Mouse (Mus musculus): Measurements from ENCODE around the gene Flcn. TPM values are rescaled to one million over a fixed set of nuclear protein-coding genes. Genes with fewer than 3 reads are reported as not detected.

Gene Flcn
- polyA plus RNA-seq, 1 experiment = 0.94 TPM

GRCm38 (mm10) chr11:59808170-59808960 is 1.5 kb downstream of the Flcn start:
- Histone ChIP-seq H3K36me3 (ENCODE audit: control insufficient read depth) (peaks cover 42% of the 10 kb centered on the region), H3K4me1 (ENCODE audit: control insufficient read depth) (peaks cover 28% of the 10 kb centered on the region), H3K9me3 (ENCODE audit: control insufficient read depth, low read length) (no peaks in the 10 kb centered on the region), H3K4me3 (replicated peaks) (peak overlapping the region; percentile 82), H3K27me3 (ENCODE audit: control insufficient read depth) (no peaks in the 10 kb centered on the region)
- TF ChIP-seq GATA1 (IDR thresholded peaks at IDR 0.05; ENCODE audit: low read length) = no peak
- no peak for TF ChIP-seq TAL1 (IDR thresholded peaks at IDR 0.05; ENCODE audit: low read length)

GRCm38 (mm10) chr11:59805656-59806055 is 4.2 kb downstream of the Flcn start:
- Histone ChIP-seq H3K4me3 (replicated peaks) (no peak overlapping the region), H3K9me3 (ENCODE audit: control insufficient read depth, low read length) (no peaks in the 10 kb centered on the region), H3K36me3 (ENCODE audit: control insufficient read depth) (peaks cover 68% of the 10 kb centered on the region), H3K27me3 (ENCODE audit: control insufficient read depth) (no peaks in the 10 kb centered on the region), H3K4me1 (ENCODE audit: control insufficient read depth) (peaks cover 17% of the 10 kb centered on the region)
- TF ChIP-seq GATA1 (IDR thresholded peaks at IDR 0.05; ENCODE audit: low read length) (no peak), TAL1 (IDR thresholded peaks at IDR 0.05; ENCODE audit: low read length) (no peak)

- Histone ChIP-seq H3K4me3 (replicated peaks) (no peak overlapping the region), H3K9me3 (ENCODE audit: control insufficient read depth, low read length) (no peaks in the 10 kb centered on the region), H3K4me1 (ENCODE audit: control insufficient read depth) (peaks cover 16% of the 10 kb centered on the region), H3K36me3 (ENCODE audit: control insufficient read depth) (peaks cover 72% of the 10 kb centered on the region), H3K27me3 (ENCODE audit: control insufficient read depth) (no peaks in the 10 kb centered on the region)
- TF ChIP-seq TAL1 (IDR thresholded peaks at IDR 0.05; ENCODE audit: low read length) (no peak), GATA1 (IDR thresholded peaks at IDR 0.05; ENCODE audit: low read length) (no peak)
Measured at GRCm38 (mm10) chr11:59805256-59805655, 4.6 kb downstream of the Flcn start.

GRCm38 (mm10) chr11:59804409-59805110 is 5.3 kb downstream of the Flcn start:
- TF ChIP-seq GATA1 (IDR thresholded peaks at IDR 0.05; ENCODE audit: low read length) (no peak), TAL1 (IDR thresholded peaks at IDR 0.05; ENCODE audit: low read length) (no peak)
- Histone ChIP-seq H3K9me3 (ENCODE audit: control insufficient read depth, low read length) (no peaks in the 10 kb centered on the region), H3K36me3 (ENCODE audit: control insufficient read depth) (peaks cover 79% of the 10 kb centered on the region), H3K27me3 (ENCODE audit: control insufficient read depth) (no peaks in the 10 kb centered on the region), H3K4me1 (ENCODE audit: control insufficient read depth) (peaks cover 14% of the 10 kb centered on the region), H3K4me3 (replicated peaks) (no peak overlapping the region)

GRCm38 (mm10) chr11:59803516-59803915 is 6.3 kb downstream of the Flcn start:
- Histone ChIP-seq H3K36me3 (ENCODE audit: control insufficient read depth) (peaks cover 90% of the 10 kb centered on the region), H3K4me3 (replicated peaks) (no peak overlapping the region), H3K27me3 (ENCODE audit: control insufficient read depth) (no peaks in the 10 kb centered on the region), H3K9me3 (ENCODE audit: control insufficient read depth, low read length) (no peaks in the 10 kb centered on the region), H3K4me1 (ENCODE audit: control insufficient read depth) (peaks cover 4% of the 10 kb centered on the region)
- TF ChIP-seq TAL1 (IDR thresholded peaks at IDR 0.05; ENCODE audit: low read length) = no peak
- no peak for TF ChIP-seq GATA1 (IDR thresholded peaks at IDR 0.05; ENCODE audit: low read length)

- H3K36me3 ChIP-seq (ENCODE audit: control insufficient read depth) = peaks cover 96% of the 10 kb centered on the region
- peaks cover 1% of the 10 kb centered on the region; the same call in 1 of the 2 replicates for H3K4me1 ChIP-seq (ENCODE audit: control insufficient read depth)
- H3K9me3 ChIP-seq (ENCODE audit: control insufficient read depth, low read length) = no peaks in the 10 kb centered on the region
- no peak overlapping the region for H3K4me3 ChIP-seq (replicated peaks)
- TF ChIP-seq GATA1 (IDR thresholded peaks at IDR 0.05; ENCODE audit: low read length) (no peak), TAL1 (IDR thresholded peaks at IDR 0.05; ENCODE audit: low read length) (no peak)
- no peaks in the 10 kb centered on the region for H3K27me3 ChIP-seq (ENCODE audit: control insufficient read depth)
Measured at GRCm38 (mm10) chr11:59801881-59802280, 7.9 kb downstream of the Flcn start.

- peaks cover 95% of the 10 kb centered on the region for H3K36me3 ChIP-seq (ENCODE audit: control insufficient read depth)
- no peak overlapping the region for H3K4me3 ChIP-seq (replicated peaks)
- no peak for TF ChIP-seq GATA1 (IDR thresholded peaks at IDR 0.05; ENCODE audit: low read length)
- TF ChIP-seq TAL1 (IDR thresholded peaks at IDR 0.05; ENCODE audit: low read length) = no peak
- H3K4me1 ChIP-seq (ENCODE audit: control insufficient read depth) = no peaks in the 10 kb centered on the region
- no peaks in the 10 kb centered on the region for H3K27me3 ChIP-seq (ENCODE audit: control insufficient read depth)
- no peaks in the 10 kb centered on the region for H3K9me3 ChIP-seq (ENCODE audit: control insufficient read depth, low read length)
Measured at GRCm38 (mm10) chr11:59800412-59800811, 9.4 kb downstream of the Flcn start.

- no peaks in the 10 kb centered on the region for H3K9me3 ChIP-seq (ENCODE audit: control insufficient read depth, low read length)
- TF ChIP-seq TAL1 (IDR thresholded peaks at IDR 0.05; ENCODE audit: low read length) (no peak), GATA1 (IDR thresholded peaks at IDR 0.05; ENCODE audit: low read length) (no peak)
- no peak overlapping the region for H3K4me3 ChIP-seq (replicated peaks)
- peaks cover 4% of the 10 kb centered on the region for H3K4me1 ChIP-seq (ENCODE audit: control insufficient read depth)
- H3K27me3 ChIP-seq (ENCODE audit: control insufficient read depth) = no peaks in the 10 kb centered on the region
- peaks cover 68% of the 10 kb centered on the region for H3K36me3 ChIP-seq (ENCODE audit: control insufficient read depth)
Measured at GRCm38 (mm10) chr11:59793390-59793789, 16.4 kb downstream of the Flcn start.

- no peaks in the 10 kb centered on the region for H3K9me3 ChIP-seq (ENCODE audit: control insufficient read depth, low read length)
- no peak overlapping the region for H3K4me3 ChIP-seq (replicated peaks)
- H3K4me1 ChIP-seq (ENCODE audit: control insufficient read depth) = peaks cover 19% of the 10 kb centered on the region
- TF ChIP-seq GATA1 (IDR thresholded peaks at IDR 0.05; ENCODE audit: low read length) (no peak), TAL1 (IDR thresholded peaks at IDR 0.05; ENCODE audit: low read length) (no peak)
- peaks cover 34% of the 10 kb centered on the region for H3K36me3 ChIP-seq (ENCODE audit: control insufficient read depth)
- peaks cover 7% of the 10 kb centered on the region for H3K27me3 ChIP-seq (ENCODE audit: control insufficient read depth)
Measured at GRCm38 (mm10) chr11:59789311-59789710, 20.5 kb downstream of the Flcn start.
